ENCODE assay signal across 9 mouse cellular contexts in the genomic region with DNA sequence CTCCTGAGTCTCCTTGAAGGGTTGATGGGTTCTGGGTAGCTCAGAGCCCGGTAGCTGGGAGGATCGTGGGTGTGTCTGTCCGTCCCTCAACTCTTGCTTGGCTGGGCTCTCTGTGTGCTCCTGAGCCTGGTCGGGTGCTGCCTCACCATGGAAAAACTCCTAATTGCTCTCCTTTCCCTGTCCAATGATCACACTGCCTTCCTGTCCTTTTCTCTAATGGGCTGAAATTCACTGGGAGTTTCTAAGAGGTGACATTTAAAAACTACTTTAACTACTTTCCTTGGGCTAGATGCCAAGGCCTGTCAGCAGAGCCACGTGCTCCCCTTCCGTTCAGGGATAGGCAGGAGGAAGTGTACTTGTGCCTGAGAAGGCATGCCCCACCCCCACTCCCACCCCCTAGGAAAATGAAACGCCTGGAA. TPM values are rescaled to one million over a fixed set of nuclear protein-coding genes. Genes with fewer than 3 reads are reported as not detected.
DNase-seq lines count a peak whose midpoint lies in the region; ATAC-seq and TF ChIP-seq lines count a peak whose summit lies in the region.
"Had no signal": no experiment of that assay in that cellular context is flagged by ENCODE, and none has a peak within 500 bp of the region (broad histone marks: within the 10 kb centered on the region; RNA-seq: fewer than 3 reads in every experiment).

No protein-coding gene starts in this region.

- no peak for ATAC-seq in forebrain, embryonic 16.5 days
- ATAC-seq in hindbrain, embryonic 15.5 days (ENCODE audit: low FRiP score, low read depth): no peak
- no peak for ATAC-seq in liver, embryonic 15.5 days (ENCODE audit: insufficient read depth)
- no peak for ATAC-seq in activated CD4-positive, CD25-positive, alpha-beta regulatory T cell, adult 4 months
- ATAC-seq: Patski had no signal

- no peak for TF ChIP-seq POLR2A in olfactory bulb, adult 2 months (IDR thresholded peaks at IDR 0.05; ENCODE audit: insufficient read depth, low read depth, low read length)

- no peaks in the 10 kb centered on the region for H3K36me3 ChIP-seq in forebrain, embryonic 16.5 days (ENCODE audit: control insufficient read depth, insufficient read depth)
- H3K36me3 ChIP-seq in hindbrain, embryonic 15.5 days: no peaks in the 10 kb centered on the region
- no peaks in the 10 kb centered on the region for H3K36me3 ChIP-seq in liver, embryonic 15.5 days (replicated peaks)

- peak overlapping the region; percentile 69 for H3K4me3 ChIP-seq in forebrain, embryonic 16.5 days (replicated peaks; ENCODE audit: low read length)
- H3K4me3 ChIP-seq in hindbrain, embryonic 15.5 days: peak overlapping the region; percentile 60
- peak overlapping the region; percentile 65 for H3K4me3 ChIP-seq in liver, embryonic 15.5 days (replicated peaks)
- peak overlapping the region; percentile 17; the same call in 1 of the 2 replicates for H3K4me3 ChIP-seq in olfactory bulb, adult 2 months (ENCODE audit: insufficient read depth, low read depth, low read length)

- H3K4me1 ChIP-seq in forebrain, embryonic 16.5 days (replicated peaks; ENCODE audit: control insufficient read depth, insufficient read depth, low read length): peaks cover 23% of the 10 kb centered on the region
- peaks cover 30% of the 10 kb centered on the region for H3K4me1 ChIP-seq in hindbrain, embryonic 15.5 days (replicated peaks)
- peaks cover 36% of the 10 kb centered on the region for H3K4me1 ChIP-seq in liver, embryonic 15.5 days (replicated peaks)
- H3K4me1 ChIP-seq in olfactory bulb, adult 2 months (ENCODE audit: control insufficient read depth, insufficient read depth, low read length): peaks cover 19% of the 10 kb centered on the region

- peak overlapping the region; percentile 29; the same call in 1 of the 2 replicates for H3K9ac ChIP-seq in forebrain, embryonic 16.5 days (replicated peaks; ENCODE audit: low read depth, low read length)
- no peak overlapping the region for H3K9ac ChIP-seq in hindbrain, embryonic 15.5 days
- no peak overlapping the region for H3K9ac ChIP-seq in liver, embryonic 15.5 days

- H3K4me2 ChIP-seq in forebrain, embryonic 16.5 days (ENCODE audit: low read length): peak overlapping the region; percentile 96
- H3K4me2 ChIP-seq in hindbrain, embryonic 15.5 days: peak overlapping the region; percentile 94
- peak overlapping the region; percentile 88 for H3K4me2 ChIP-seq in liver, embryonic 15.5 days

- H3K27ac ChIP-seq in forebrain, embryonic 16.5 days (ENCODE audit: low read length): no peak overlapping the region
- H3K27ac ChIP-seq in hindbrain, embryonic 15.5 days (replicated peaks): no peak overlapping the region
- 0 out of 2 replicates have a peak overlapping the region, but pooled peaks have one; percentile 9 for H3K27ac ChIP-seq in liver, embryonic 15.5 days (replicated peaks)
- no peak overlapping the region for H3K27ac ChIP-seq in olfactory bulb, adult 2 months (ENCODE audit: insufficient read depth, low read depth, low read length)

- WGBS in forebrain, embryonic 16.5 days: 9% methylated on average over 7 of the region's 7 CpGs
- WGBS in hindbrain, embryonic 15.5 days: 10% methylated on average over 7 of the region's 7 CpGs
- WGBS in liver, embryonic 15.5 days (ENCODE audit: insufficient replicate concordance): 5% methylated on average over 7 of the region's 7 CpGs
- 5% methylated on average over 7 of the region's 7 CpGs for WGBS in olfactory bulb, adult 2 months

- DNase-seq in ovary, postnatal 36 days (ENCODE audit: low spot score): peak; percentile 46
- DNase-seq in ovary, postnatal 10 days (ENCODE audit: low spot score): no peak
- DNase-seq in spleen, adult 12 weeks (ENCODE audit: low spot score): no peak

- no peaks in the 10 kb centered on the region for H3K9me3 ChIP-seq in forebrain, embryonic 16.5 days (ENCODE audit: control insufficient read depth, low read length)
- H3K9me3 ChIP-seq in hindbrain, embryonic 15.5 days: no peaks in the 10 kb centered on the region
- H3K9me3 ChIP-seq in liver, embryonic 15.5 days (replicated peaks): no peaks in the 10 kb centered on the region

- no peaks in the 10 kb centered on the region for H3K27me3 ChIP-seq in forebrain, embryonic 16.5 days (replicated peaks; ENCODE audit: control insufficient read depth, insufficient read depth, low read length)
- no peaks in the 10 kb centered on the region for H3K27me3 ChIP-seq in hindbrain, embryonic 15.5 days
- peaks cover 10% of the 10 kb centered on the region; the same call in 1 of the 2 replicates for H3K27me3 ChIP-seq in liver, embryonic 15.5 days

- no peak for TF ChIP-seq CTCF in olfactory bulb, adult 2 months (IDR thresholded peaks at IDR 0.05; ENCODE audit: insufficient read depth, low read depth, low read length)

RNA-seq across cellular contexts. Expression of a gene that starts 10.9 kb away (rescaled TPM):
- 9.9 and 14.2 TPM in 2 replicates for polyA plus RNA-seq in forebrain, embryonic 16.5 days (2015; fragmentation: Nextera tagmentation; extraction: Ambion mirVana)
- polyA plus RNA-seq in hindbrain, embryonic 15.5 days (2015; fragmentation: Nextera tagmentation; extraction: Ambion mirVana): 9.4 and 13.4 TPM in 2 replicates
- polyA plus RNA-seq in liver, embryonic 15.5 days (2015; fragmentation: Nextera tagmentation; extraction: Ambion mirVana): 2.9 and 3.1 TPM in 2 replicates
- not detected in 2 replicates for polyA plus RNA-seq in olfactory bulb, adult 2 months (2012; ENCODE audit: insufficient read depth, insufficient read length, low replicate concordance, missing spikeins)
- 10 to 100 TPM; 20.5 to 26.2 TPM for polyA plus RNA-seq in activated CD4-positive, CD25-positive, alpha-beta regulatory T cell, adult 4 months (2017; shearing (Covaris generic))

RNA-seq across cellular contexts. Expression of a gene that starts 20.3 kb away (rescaled TPM):
- 3.7 and 4.5 TPM in 2 replicates for polyA plus RNA-seq in forebrain, embryonic 16.5 days (2015; fragmentation: Nextera tagmentation; extraction: Ambion mirVana)
- 5.9 and 7.5 TPM in 2 replicates for polyA plus RNA-seq in hindbrain, embryonic 15.5 days (2015; fragmentation: Nextera tagmentation; extraction: Ambion mirVana)
- 0.13 and 0.25 TPM in 2 replicates for polyA plus RNA-seq in liver, embryonic 15.5 days (2015; fragmentation: Nextera tagmentation; extraction: Ambion mirVana)
- not detected in 2 replicates for polyA plus RNA-seq in olfactory bulb, adult 2 months (2012; ENCODE audit: insufficient read depth, insufficient read length, low replicate concordance, missing spikeins)
- polyA plus RNA-seq in activated CD4-positive, CD25-positive, alpha-beta regulatory T cell, adult 4 months (2017; shearing (Covaris generic)): 1 to 10 TPM in 1 of 2 experiments, under 1 TPM in 1; 0.86 to 2.7 TPM

Comparison
In these comparisons a context has a peak if more than half of its experiments do, and no peak if none do; other contexts are left out.
1. H3K4me3 ChIP-seq: peak in every context shown above with its lines; median percentile 69 in forebrain, embryonic 16.5 days; 65 in liver, embryonic 15.5 days; 60 in hindbrain, embryonic 15.5 days; 17 in olfactory bulb, adult 2 months.